Mouse (Mus musculus): ENCODE measurements around the gene Pde6b. TPM values are rescaled to one million over a fixed set of nuclear protein-coding genes. Genes with fewer than 3 reads are reported as not detected.

Pde6b gene
- 0.06 TPM in 1 of 2 replicates, not detected in the other for polyA plus RNA-seq (2015; fragmentation: Nextera tagmentation; extraction: Ambion mirVana)

GRCm38 (mm10) chr5:108388201-108388600, at the start of gene Pde6b:
Gene Pde6b, plus strand, starts transcription at chr5:108388391.
- no peaks in the 10 kb centered on the region for H3K27me3 ChIP-seq (replicated peaks; ENCODE audit: insufficient read depth, low read length)
- no peak within 1 kb of the TSS for H3K27ac ChIP-seq (ENCODE audit: low read length)
- no peak within 1 kb of the TSS for H3K4me3 ChIP-seq (ENCODE audit: low read depth, low read length)
- no peaks in the 10 kb centered on the region for H3K9me3 ChIP-seq (ENCODE audit: low read length)
- H3K4me1 ChIP-seq (ENCODE audit: insufficient read depth, low read depth, low read length) = no peaks in the 10 kb centered on the region
- no peak within 1 kb of the TSS for H3K9ac ChIP-seq (replicated peaks; ENCODE audit: low read depth)
- no peak within 1 kb of the TSS for H3K4me2 ChIP-seq (replicated peaks; ENCODE audit: low read depth, low read length)
- TF ChIP-seq CTCF (IDR thresholded peaks at IDR 0.05) = no peak
- no peak for TF ChIP-seq EP300 (IDR thresholded peaks at IDR 0.05)
- H3K36me3 ChIP-seq (ENCODE audit: insufficient read depth, low read length) = no peaks in the 10 kb centered on the region
- WGBS = 63% methylated on average over 7 of the region's 7 CpGs
- ATAC-seq (no peak), DNase-seq (ENCODE audit: low spot score) (no peak)

GRCm38 (mm10) chr5:108343680-108344170, 44.5 kb upstream of the Pde6b start:
- Histone ChIP-seq H3K9ac (replicated peaks; ENCODE audit: low read depth) (no peak overlapping the region), H3K4me3 (ENCODE audit: low read depth, low read length) (no peak overlapping the region), H3K9me3 (ENCODE audit: low read length) (no peaks in the 10 kb centered on the region), H3K4me2 (replicated peaks; ENCODE audit: low read depth, low read length) (no peak overlapping the region), H3K27me3 (replicated peaks; ENCODE audit: insufficient read depth, low read length) (no peaks in the 10 kb centered on the region), H3K36me3 (ENCODE audit: insufficient read depth, low read length) (0 out of 2 replicates have a peak, but pooled peaks cover 20% of the 10 kb centered on the region), H3K4me1 (ENCODE audit: insufficient read depth, low read depth, low read length) (no peaks in the 10 kb centered on the region), H3K27ac (ENCODE audit: low read length) (no peak overlapping the region)
- TF ChIP-seq CTCF (IDR thresholded peaks at IDR 0.05) (no peak), EP300 (IDR thresholded peaks at IDR 0.05) (no peak)
- ATAC-seq (no peak), DNase-seq (ENCODE audit: low spot score) (no peak)
- 88% methylated on average over 4 of the region's 4 CpGs for WGBS

GRCm38 (mm10) chr5:108345313-108346071, 42.7 kb upstream of the Pde6b start:
- 76% methylated on average over 10 of the region's 10 CpGs for WGBS
- no peaks in the 10 kb centered on the region for H3K4me1 ChIP-seq (ENCODE audit: insufficient read depth, low read depth, low read length)

GRCm38 (mm10) chr5:108347843-108348242, 40.3 kb upstream of the Pde6b start:
- Histone ChIP-seq H3K27ac (ENCODE audit: low read length) (no peak overlapping the region), H3K4me1 (ENCODE audit: insufficient read depth, low read depth, low read length) (no peaks in the 10 kb centered on the region)

More at GRCm38 (mm10) chr5:108345313-108346071, 42.7 kb upstream of the Pde6b start:
- H3K36me3 ChIP-seq (ENCODE audit: insufficient read depth, low read length) = 0 out of 2 replicates have a peak, but pooled peaks cover 20% of the 10 kb centered on the region
- no peak for ATAC-seq
- TF ChIP-seq EP300 (IDR thresholded peaks at IDR 0.05) (no peak), CTCF (IDR thresholded peaks at IDR 0.05) (no peak)
- no peak overlapping the region for H3K4me3 ChIP-seq (ENCODE audit: low read depth, low read length)
- H3K27ac ChIP-seq (ENCODE audit: low read length) = no peak overlapping the region
- DNase-seq (ENCODE audit: low spot score) = no peak
- no peak overlapping the region for H3K9ac ChIP-seq (replicated peaks; ENCODE audit: low read depth)
- H3K4me2 ChIP-seq (replicated peaks; ENCODE audit: low read depth, low read length) = no peak overlapping the region
- no peaks in the 10 kb centered on the region for H3K27me3 ChIP-seq (replicated peaks; ENCODE audit: insufficient read depth, low read length)
- no peaks in the 10 kb centered on the region for H3K9me3 ChIP-seq (ENCODE audit: low read length)

GRCm38 (mm10) chr5:108349511-108350148, 38.6 kb upstream of the Pde6b start:
- Histone ChIP-seq H3K9ac (replicated peaks; ENCODE audit: low read depth) (no peak overlapping the region), H3K36me3 (ENCODE audit: insufficient read depth, low read length) (0 out of 2 replicates have a peak, but pooled peaks cover 18% of the 10 kb centered on the region), H3K9me3 (ENCODE audit: low read length) (no peaks in the 10 kb centered on the region), H3K27ac (ENCODE audit: low read length) (no peak overlapping the region), H3K4me2 (replicated peaks; ENCODE audit: low read depth, low read length) (no peak overlapping the region), H3K4me1 (ENCODE audit: insufficient read depth, low read depth, low read length) (no peaks in the 10 kb centered on the region), H3K27me3 (replicated peaks; ENCODE audit: insufficient read depth, low read length) (no peaks in the 10 kb centered on the region), H3K4me3 (ENCODE audit: low read depth, low read length) (no peak overlapping the region)
- no peak for DNase-seq (ENCODE audit: low spot score)
- ATAC-seq = no peak
- 94% methylated on average over 9 of the region's 9 CpGs for WGBS
- no peak for TF ChIP-seq EP300 (IDR thresholded peaks at IDR 0.05)
- TF ChIP-seq CTCF (IDR thresholded peaks at IDR 0.05) = no peak

More at GRCm38 (mm10) chr5:108347843-108348242, 40.3 kb upstream of the Pde6b start:
- Histone ChIP-seq H3K9me3 (ENCODE audit: low read length) (no peaks in the 10 kb centered on the region), H3K4me3 (ENCODE audit: low read depth, low read length) (no peak overlapping the region), H3K4me2 (replicated peaks; ENCODE audit: low read depth, low read length) (no peak overlapping the region), H3K27me3 (replicated peaks; ENCODE audit: insufficient read depth, low read length) (no peaks in the 10 kb centered on the region), H3K9ac (replicated peaks; ENCODE audit: low read depth) (no peak overlapping the region), H3K36me3 (ENCODE audit: insufficient read depth, low read length) (0 out of 2 replicates have a peak, but pooled peaks cover 20% of the 10 kb centered on the region)
- DNase-seq (ENCODE audit: low spot score) = no peak
- no peak for ATAC-seq
- TF ChIP-seq CTCF (IDR thresholded peaks at IDR 0.05) = no peak
- no peak for TF ChIP-seq EP300 (IDR thresholded peaks at IDR 0.05)
- WGBS = 82% methylated on average over 6 of the region's 6 CpGs

- no peaks in the 10 kb centered on the region for H3K9me3 ChIP-seq (ENCODE audit: low read length)
- ATAC-seq = no peak
- no peaks in the 10 kb centered on the region for H3K36me3 ChIP-seq (ENCODE audit: insufficient read depth, low read length)
- H3K27me3 ChIP-seq (replicated peaks; ENCODE audit: insufficient read depth, low read length) = no peaks in the 10 kb centered on the region
- WGBS = 78% methylated on average over 2 of the region's 2 CpGs
- TF ChIP-seq EP300 (IDR thresholded peaks at IDR 0.05) (no peak), CTCF (IDR thresholded peaks at IDR 0.05) (no peak)
- no peak overlapping the region for H3K4me3 ChIP-seq (ENCODE audit: low read depth, low read length)
- no peak overlapping the region for H3K27ac ChIP-seq (ENCODE audit: low read length)
- H3K4me2 ChIP-seq (replicated peaks; ENCODE audit: low read depth, low read length) = no peak overlapping the region
- no peak for DNase-seq (ENCODE audit: low spot score)
- no peak overlapping the region for H3K9ac ChIP-seq (replicated peaks; ENCODE audit: low read depth)
- H3K4me1 ChIP-seq (ENCODE audit: insufficient read depth, low read depth, low read length) = no peaks in the 10 kb centered on the region
Measured at GRCm38 (mm10) chr5:108354056-108354455, 34.1 kb upstream of the Pde6b start.

All from lung, postnatal 0 days (tissue).